Comparison of ENCODE assay signal across 31 mouse cellular contexts in genomic region chr16:17936776-17937175, GRCm38 (mm10). TPM values are rescaled to one million over a fixed set of nuclear protein-coding genes. Genes with fewer than 3 reads are reported as not detected.
DNase-seq lines count a peak whose midpoint lies in the region; ATAC-seq and TF ChIP-seq lines count a peak whose summit lies in the region.
"Had no signal": no experiment of that assay in that cellular context is flagged by ENCODE, and none has a peak within 500 bp of the region (broad histone marks: within the 10 kb centered on the region; RNA-seq: fewer than 3 reads in every experiment).

No protein-coding gene starts in this region.

- 75% methylated on average over 10 of the region's 10 CpGs for WGBS in liver, embryonic 13.5 days (ENCODE audit: insufficient replicate concordance)
- 72% methylated on average over 10 of the region's 10 CpGs for WGBS in liver, postnatal 0 days (ENCODE audit: insufficient replicate concordance)
- WGBS in forebrain, embryonic 16.5 days, result 78% methylated on average over 10 of the region's 10 CpGs

- peaks cover 59% of the 10 kb centered on the region for H3K4me1 ChIP-seq in liver, embryonic 13.5 days (replicated peaks)
- peaks cover 8% of the 10 kb centered on the region for H3K4me1 ChIP-seq in liver, postnatal 0 days (ENCODE audit: insufficient read depth)
- H3K4me1 ChIP-seq in E14TG2a.4 (replicated peaks; ENCODE audit: low read depth, low read length), result peaks cover 44% of the 10 kb centered on the region
- H3K4me1 ChIP-seq in forebrain, embryonic 16.5 days (replicated peaks; ENCODE audit: control insufficient read depth, insufficient read depth, low read length), result no peaks in the 10 kb centered on the region; the same call in 1 of the 2 replicates
- H3K4me1 ChIP-seq: hindbrain, embryonic 13.5 days; limb, embryonic 13.5 days; midbrain, embryonic 12.5 days had no signal

- no peak overlapping the region for H3K4me3 ChIP-seq in liver, embryonic 13.5 days (replicated peaks)
- H3K4me3 ChIP-seq in liver, postnatal 0 days (ENCODE audit: low read depth, low read length), result no peak overlapping the region
- peak overlapping the region; percentile 10; the same call in 1 of the 2 replicates for H3K4me3 ChIP-seq in E14TG2a.4 (replicated peaks; ENCODE audit: low read length)
- no peak overlapping the region for H3K4me3 ChIP-seq in forebrain, embryonic 16.5 days (replicated peaks; ENCODE audit: low read length)
- H3K4me3 ChIP-seq: embryonic facial prominence, embryonic 15.5 days; heart, adult 2 months; hindbrain, embryonic 13.5 days; limb, embryonic 13.5 days; liver, embryonic 12.5 days; midbrain, embryonic 12.5 days had no signal

- no peaks in the 10 kb centered on the region for H3K9me3 ChIP-seq in liver, embryonic 13.5 days (replicated peaks)
- no peaks in the 10 kb centered on the region for H3K9me3 ChIP-seq in liver, postnatal 0 days (ENCODE audit: low read length)
- no peaks in the 10 kb centered on the region for H3K9me3 ChIP-seq in E14TG2a.4 (ENCODE audit: low read length)
- H3K9me3 ChIP-seq in forebrain, embryonic 16.5 days (ENCODE audit: control insufficient read depth, low read length), result no peaks in the 10 kb centered on the region
- H3K9me3 ChIP-seq: embryonic facial prominence, embryonic 15.5 days; hindbrain, embryonic 13.5 days; limb, embryonic 13.5 days; liver, embryonic 12.5 days; midbrain, embryonic 12.5 days had no signal

- no peaks in the 10 kb centered on the region for H3K36me3 ChIP-seq in liver, embryonic 13.5 days
- no peaks in the 10 kb centered on the region for H3K36me3 ChIP-seq in liver, postnatal 0 days (replicated peaks; ENCODE audit: insufficient read depth, low read length)
- H3K36me3 ChIP-seq in E14TG2a.4 (ENCODE audit: insufficient read depth, low read length), result no peaks in the 10 kb centered on the region
- H3K36me3 ChIP-seq in forebrain, embryonic 16.5 days (ENCODE audit: control insufficient read depth, insufficient read depth), result no peaks in the 10 kb centered on the region
- H3K36me3 ChIP-seq: embryonic facial prominence, embryonic 15.5 days; hindbrain, embryonic 13.5 days; limb, embryonic 13.5 days; liver, embryonic 12.5 days; midbrain, embryonic 12.5 days had no signal

- no peak for TF ChIP-seq EP300 in liver, postnatal 0 days (IDR thresholded peaks at IDR 0.05; ENCODE audit: low read depth)

- no peak overlapping the region for H3K9ac ChIP-seq in liver, embryonic 13.5 days
- no peak overlapping the region for H3K9ac ChIP-seq in liver, postnatal 0 days (replicated peaks)
- no peak overlapping the region for H3K9ac ChIP-seq in forebrain, embryonic 16.5 days (replicated peaks; ENCODE audit: low read depth, low read length)
- H3K9ac ChIP-seq: embryonic facial prominence, embryonic 15.5 days; hindbrain, embryonic 13.5 days; limb, embryonic 13.5 days; liver, embryonic 12.5 days; midbrain, embryonic 12.5 days had no signal

- TF ChIP-seq CTCF in liver, postnatal 0 days (IDR thresholded peaks at IDR 0.05; ENCODE audit: low read depth), result no peak
- no peak for TF ChIP-seq CTCF in E14TG2a.4 (conservative IDR thresholded peaks at IDR 0.05; ENCODE audit: low read length)

- ATAC-seq in liver, embryonic 13.5 days (ENCODE audit: low read depth), result no peak
- ATAC-seq in liver, postnatal 0 days, result no peak
- ATAC-seq in forebrain, embryonic 16.5 days, result no peak
- ATAC-seq: CD4-positive, CD25-positive, alpha-beta regulatory T cell, adult 4 months; forebrain, embryonic 14.5 days; liver, embryonic 12.5 days had no signal

- intact Hi-C loops in left cerebral cortex, postnatal 10 days (cut with DNase I), result loop anchor here (5.0 kb wide), 1 partner anchor 51 kb away; no protein-coding TSS in a partner anchor

- peak overlapping the region; percentile 47 for H3K27ac ChIP-seq in liver, embryonic 13.5 days
- no peak overlapping the region for H3K27ac ChIP-seq in liver, postnatal 0 days (ENCODE audit: low read depth)
- H3K27ac ChIP-seq in forebrain, embryonic 16.5 days (ENCODE audit: low read length), result no peak overlapping the region
- H3K27ac ChIP-seq: embryonic facial prominence, embryonic 15.5 days; heart, adult 2 months; hindbrain, embryonic 13.5 days; limb, embryonic 13.5 days; midbrain, embryonic 12.5 days had no signal

- no peak overlapping the region for H3K4me2 ChIP-seq in liver, embryonic 13.5 days
- H3K4me2 ChIP-seq in liver, postnatal 0 days (ENCODE audit: low read depth, low read length), result no peak overlapping the region
- H3K4me2 ChIP-seq in forebrain, embryonic 16.5 days (ENCODE audit: low read length), result no peak overlapping the region
- H3K4me2 ChIP-seq: embryonic facial prominence, embryonic 15.5 days; hindbrain, embryonic 13.5 days; limb, embryonic 13.5 days; liver, embryonic 12.5 days; midbrain, embryonic 12.5 days had no signal

- peak; percentile 58 for DNase-seq in adrenal gland, postnatal 10 days
- DNase-seq in adrenal gland, adult 18-20 months (ENCODE audit: low spot score in 2 of 2), result no peak
- DNase-seq in liver, embryonic 13.5 days, result no peak
- no peak for DNase-seq in liver, postnatal 0 days
- DNase-seq in lung, postnatal 14 days, result peak; percentile 28
- DNase-seq in left cerebral cortex, postnatal 10 days (ENCODE audit: extremely low spot score in 1 of 2, low spot score in 2 of 2), result no peak
- DNase-seq: cerebellum, adult 8-10 months; gastrocnemius, postnatal 25 days; heart, adult 2 months; heart, postnatal 36 days; kidney, adult 18-20 months; thymus, adult 2 months; thymus, postnatal 4 days had no signal

- no peaks in the 10 kb centered on the region for H3K27me3 ChIP-seq in liver, embryonic 13.5 days
- no peaks in the 10 kb centered on the region for H3K27me3 ChIP-seq in liver, postnatal 0 days (ENCODE audit: insufficient read depth, low read length)
- peaks cover 24% of the 10 kb centered on the region for H3K27me3 ChIP-seq in E14TG2a.4 (ENCODE audit: insufficient read depth, low read length)
- H3K27me3 ChIP-seq in forebrain, embryonic 16.5 days (replicated peaks; ENCODE audit: control insufficient read depth, insufficient read depth, low read length), result no peaks in the 10 kb centered on the region; the same call in 1 of the 2 replicates
- H3K27me3 ChIP-seq: embryonic facial prominence, embryonic 15.5 days; liver, embryonic 12.5 days had no signal

RNA-seq across cellular contexts. Expression of gene Slc25a1, which starts 8.8 kb away (rescaled TPM):
- total RNA-seq in adrenal gland, postnatal 10 days (2021), result 100 to 1,000 TPM; 115 to 121 TPM
- total RNA-seq in adrenal gland, adult 18-20 months (2021), result 100 to 1,000 TPM; 368 to 895 TPM
- polyA plus RNA-seq in liver, embryonic 13.5 days (2015; fragmentation: Nextera tagmentation; extraction: Ambion mirVana), result 78.6 and 83.0 TPM in 2 replicates
- 77.7 and 78.3 TPM in 2 replicates for polyA plus RNA-seq in liver, postnatal 0 days (2015; fragmentation: Nextera tagmentation; extraction: Ambion mirVana)
- 133 and 155 TPM in 2 replicates for polyA plus RNA-seq in forebrain, embryonic 16.5 days (2015; fragmentation: Nextera tagmentation; extraction: Ambion mirVana)
- 10 to 100 TPM; 70.0 to 79.6 TPM for total RNA-seq in left cerebral cortex, postnatal 10 days (2021)

RNA-seq across cellular contexts. Expression of gene Gsc2, which starts 21.9 kb away (rescaled TPM):
- not detected for total RNA-seq in adrenal gland, postnatal 10 days (2021)
- not detected for total RNA-seq in adrenal gland, adult 18-20 months (2021)
- not detected in 2 replicates for polyA plus RNA-seq in liver, embryonic 13.5 days (2015; fragmentation: Nextera tagmentation; extraction: Ambion mirVana)
- not detected in 2 replicates for polyA plus RNA-seq in liver, postnatal 0 days (2015; fragmentation: Nextera tagmentation; extraction: Ambion mirVana)
- 0.30 TPM in 1 of 2 replicates, not detected in the other for polyA plus RNA-seq in forebrain, embryonic 16.5 days (2015; fragmentation: Nextera tagmentation; extraction: Ambion mirVana)
- not detected for total RNA-seq in left cerebral cortex, postnatal 10 days (2021)
- total RNA-seq: gastrocnemius, postnatal 25 days; heart, adult 2 months; heart, postnatal 36 days; layer of hippocampus, postnatal 10 days; left cerebral cortex, postnatal 25 days; monocyte, adult 5-6 weeks; neutrophil, adult 5-6 weeks had no signal
- polyA plus RNA-seq: CD4-positive, CD25-positive, alpha-beta regulatory T cell, adult 4 months; embryonic facial prominence, embryonic 15.5 days; forebrain, embryonic 14.5 days; heart, adult 2 months; heart, embryonic 14.5 days; kidney, embryonic 16.5 days; liver, embryonic 12.5 days; lung, embryonic 16.5 days; small intestine, adult 2 months; stomach, embryonic 16.5 days had no signal

RNA-seq across cellular contexts. Expression of gene Ess2, which starts 25.6 kb away (rescaled TPM):
- 10 to 100 TPM; 19.4 to 23.1 TPM for total RNA-seq in adrenal gland, postnatal 10 days (2021)
- total RNA-seq in adrenal gland, adult 18-20 months (2021), result 10 to 100 TPM; 13.6 to 15.0 TPM
- 11.7 and 11.8 TPM in 2 replicates for polyA plus RNA-seq in liver, embryonic 13.5 days (2015; fragmentation: Nextera tagmentation; extraction: Ambion mirVana)
- polyA plus RNA-seq in liver, postnatal 0 days (2015; fragmentation: Nextera tagmentation; extraction: Ambion mirVana), result 5.6 and 6.6 TPM in 2 replicates
- polyA plus RNA-seq in forebrain, embryonic 16.5 days (2015; fragmentation: Nextera tagmentation; extraction: Ambion mirVana), result 57.2 and 60.8 TPM in 2 replicates
- 10 to 100 TPM; 33.0 to 34.3 TPM for total RNA-seq in left cerebral cortex, postnatal 10 days (2021)

RNA-seq across cellular contexts. Expression of gene Tssk2, which starts 38.3 kb away (rescaled TPM):
- not detected for total RNA-seq in adrenal gland, postnatal 10 days (2021)
- not detected for total RNA-seq in adrenal gland, adult 18-20 months (2021)
- not detected in 2 replicates for polyA plus RNA-seq in liver, embryonic 13.5 days (2015; fragmentation: Nextera tagmentation; extraction: Ambion mirVana)
- polyA plus RNA-seq in liver, postnatal 0 days (2015; fragmentation: Nextera tagmentation; extraction: Ambion mirVana), result not detected in 2 replicates
- polyA plus RNA-seq in forebrain, embryonic 16.5 days (2015; fragmentation: Nextera tagmentation; extraction: Ambion mirVana), result 0.17 TPM in 1 of 2 replicates, not detected in the other
- total RNA-seq in left cerebral cortex, postnatal 10 days (2021), result not detected
- total RNA-seq: gastrocnemius, postnatal 25 days; heart, adult 2 months; heart, postnatal 36 days; layer of hippocampus, postnatal 10 days; left cerebral cortex, postnatal 25 days; neutrophil, adult 5-6 weeks had no signal
- polyA plus RNA-seq: CD4-positive, CD25-positive, alpha-beta regulatory T cell, adult 4 months; embryonic facial prominence, embryonic 15.5 days; heart, embryonic 14.5 days; hindbrain, embryonic 13.5 days; kidney, embryonic 16.5 days; limb, embryonic 13.5 days; liver, embryonic 12.5 days; lung, embryonic 16.5 days; midbrain, embryonic 12.5 days; small intestine, adult 2 months; stomach, embryonic 16.5 days had no signal

RNA-seq across cellular contexts. Expression of gene Dgcr2, which starts 38.4 kb away (rescaled TPM):
- 10 to 100 TPM; 60.6 to 63.9 TPM for total RNA-seq in adrenal gland, postnatal 10 days (2021)
- total RNA-seq in adrenal gland, adult 18-20 months (2021), result 10 to 100 TPM; 56.7 to 68.6 TPM
- polyA plus RNA-seq in liver, embryonic 13.5 days (2015; fragmentation: Nextera tagmentation; extraction: Ambion mirVana), result 18.6 and 20.7 TPM in 2 replicates
- 17.9 and 18.0 TPM in 2 replicates for polyA plus RNA-seq in liver, postnatal 0 days (2015; fragmentation: Nextera tagmentation; extraction: Ambion mirVana)
- polyA plus RNA-seq in forebrain, embryonic 16.5 days (2015; fragmentation: Nextera tagmentation; extraction: Ambion mirVana), result 108 and 110 TPM in 2 replicates
- total RNA-seq in left cerebral cortex, postnatal 10 days (2021), result 100 to 1,000 TPM; 106 to 107 TPM

Comparison
In these comparisons a context has a peak if more than half of its experiments do, and no peak if none do; other contexts are left out.
1. DNase-seq: peak in adrenal gland, postnatal 10 days (single experiment) and lung, postnatal 14 days (single experiment); none in adrenal gland, adult 18-20 months (0 of 2), liver, embryonic 13.5 days (single experiment), liver, postnatal 0 days (single experiment) and left cerebral cortex, postnatal 10 days (0 of 2).